Mouse (Mus musculus) T-helper 17 cell (primary cell): ENCODE results near the gene Rhot2.

ENCODE experiments used
- in situ Hi-C, 2 experiments: fragments of 300-600 bp; cut with MboI, MseI; formaldehyde crosslinking; loops; 1 replicate in 1 of 2; 2 replicates in 1 of 2; pipeline ENCODE4 v1.15.1; 2025; ENCODE audit warnings: high pct_unique_total_duplicates in 2 of 2

Rhot2 gene

GRCm38 (mm10) chr17:25844396-25844901 is at the start of gene Rhot2:
Gene Rhot2, minus strand, starts transcription at chr17:25844851.
- in situ Hi-C loops, result no loop called here

- in situ Hi-C loops, result loop anchor here in 1 of 2 experiments (10.0 kb wide), 1 partner anchor 121 kb away; no protein-coding TSS in a partner anchor
Observed at GRCm38 (mm10) chr17:25893975-25894617, 49.4 kb upstream of the Rhot2 start.

DNA sequence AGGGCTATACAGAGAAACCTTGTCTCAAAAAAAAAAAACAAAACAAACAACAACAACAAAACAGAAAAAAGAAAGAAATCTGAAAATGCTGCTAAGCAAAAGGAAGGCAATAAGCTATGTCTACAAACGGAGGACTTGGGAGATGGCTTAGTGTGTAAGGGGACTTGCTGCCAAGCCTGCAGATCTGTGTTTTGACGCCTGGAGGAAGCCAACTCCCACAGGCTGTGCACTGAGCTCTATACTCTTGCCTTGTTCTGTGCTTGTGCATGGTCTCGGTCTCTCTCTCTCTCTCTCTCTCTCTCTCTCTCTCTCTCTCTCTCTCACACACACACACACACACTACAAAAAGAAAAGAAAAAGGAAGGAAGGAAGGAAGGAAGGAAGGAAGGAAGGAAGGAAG is 44.2 kb upstream of the Rhot2 start:
- in situ Hi-C loops, result no loop called here

GRCm38 (mm10) chr17:25887467-25887866 is 42.8 kb upstream of the Rhot2 start:
- in situ Hi-C loops, result no loop called here

DNA sequence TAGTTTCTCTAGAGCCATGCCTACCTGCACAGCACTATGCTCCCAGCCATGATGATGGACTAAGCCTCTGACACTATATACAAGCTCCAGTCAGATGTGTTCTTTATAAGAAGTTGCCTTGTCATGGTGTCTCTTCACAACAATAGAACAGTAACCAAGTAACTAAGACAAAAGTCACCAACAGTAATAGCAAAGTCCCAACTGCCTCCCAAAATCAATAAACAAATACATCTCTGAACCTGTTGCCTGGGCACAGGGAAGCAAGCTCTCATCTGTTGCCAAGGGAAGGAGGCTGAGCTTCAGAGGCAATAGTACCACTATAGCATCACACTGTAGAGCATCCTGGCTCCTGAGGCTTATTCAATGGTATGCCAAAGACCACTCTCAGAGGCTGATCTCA is 42.2 kb upstream of the Rhot2 start:
- in situ Hi-C loops, result no loop called here

DNA sequence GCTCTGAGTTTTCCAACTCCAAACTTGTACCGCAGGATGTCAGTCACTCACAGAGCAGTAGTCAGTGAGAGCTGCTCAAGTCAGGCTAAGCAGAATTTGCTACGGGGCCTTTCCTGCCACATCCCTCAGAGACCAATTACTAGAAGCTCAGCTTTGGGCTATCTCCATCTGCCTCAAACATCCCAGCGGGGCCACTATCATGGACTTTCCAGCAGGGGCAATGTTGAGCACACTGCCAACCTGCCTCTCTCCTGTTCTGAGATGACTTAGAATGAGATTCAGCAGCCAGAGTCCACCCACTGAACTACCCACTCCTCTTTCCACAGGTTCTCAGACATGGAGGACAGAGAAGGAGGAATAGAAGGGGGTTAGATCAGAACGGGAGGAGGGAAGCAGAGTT is 41.0 kb upstream of the Rhot2 start:
- in situ Hi-C loops, result no loop called here

- in situ Hi-C loops, result no loop called here
Observed at GRCm38 (mm10) chr17:25883824-25884223, 39.2 kb upstream of the Rhot2 start.

GRCm38 (mm10) chr17:25883268-25883667 is 38.6 kb upstream of the Rhot2 start:
- in situ Hi-C loops, result no loop called here

GRCm38 (mm10) chr17:25882306-25882705 is 37.7 kb upstream of the Rhot2 start:
- in situ Hi-C loops, result no loop called here

DNA sequence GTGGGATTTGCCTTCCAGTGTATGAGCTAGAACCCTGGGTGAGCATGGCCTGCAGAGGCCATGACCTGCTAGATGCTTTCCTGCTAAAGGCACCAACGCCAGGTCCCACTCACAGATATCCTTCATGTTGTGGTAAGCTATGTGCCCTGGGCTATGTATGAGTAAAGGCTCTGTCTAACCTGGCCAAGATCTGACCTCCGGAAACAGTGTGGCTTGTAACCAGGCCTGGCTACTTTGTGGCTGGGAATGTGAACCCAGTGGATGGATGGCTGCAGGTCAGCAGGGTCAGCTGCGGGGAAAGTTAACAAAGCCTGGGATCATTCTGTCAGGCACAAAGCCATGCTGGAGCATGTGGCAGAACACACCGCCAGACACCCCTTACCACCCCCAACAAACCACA is 37.0 kb upstream of the Rhot2 start:
- in situ Hi-C loops, result no loop called here

DNA sequence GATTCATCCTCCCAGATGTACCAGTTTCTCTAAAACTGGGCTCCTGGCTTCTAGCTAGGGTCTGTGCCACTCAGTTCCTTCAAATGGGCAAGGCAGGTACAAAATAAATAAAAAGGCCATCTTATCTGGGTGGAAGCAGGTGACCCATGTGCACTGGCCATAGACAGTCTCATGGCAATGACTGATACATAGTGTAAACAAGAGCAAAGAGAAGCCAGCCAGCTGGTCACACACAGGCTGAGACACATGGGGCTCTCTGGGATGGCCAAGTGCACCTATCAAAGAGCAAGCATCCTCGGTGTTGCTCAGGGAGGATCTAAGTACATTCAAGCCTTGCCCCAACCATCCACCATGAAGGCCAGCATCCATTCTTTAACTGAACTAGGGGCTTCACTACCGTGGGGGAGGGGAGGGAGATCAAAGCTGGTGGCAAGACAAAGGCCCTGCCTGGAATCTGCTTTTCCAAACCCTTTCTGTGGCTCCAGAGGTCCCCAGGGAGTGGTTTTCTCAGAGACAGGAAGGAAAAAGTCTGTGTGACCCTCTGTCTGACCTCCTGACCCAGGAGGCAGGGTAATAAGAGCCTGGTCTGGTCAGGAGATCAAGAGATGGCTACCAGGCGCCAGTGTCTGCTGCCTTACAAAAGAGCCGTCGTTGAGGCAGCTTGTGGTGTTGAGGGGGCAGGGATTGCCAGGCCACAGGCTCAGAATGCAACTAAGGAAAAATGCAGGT is 36.4 kb upstream of the Rhot2 start:
- in situ Hi-C loops, result no loop called here

DNA sequence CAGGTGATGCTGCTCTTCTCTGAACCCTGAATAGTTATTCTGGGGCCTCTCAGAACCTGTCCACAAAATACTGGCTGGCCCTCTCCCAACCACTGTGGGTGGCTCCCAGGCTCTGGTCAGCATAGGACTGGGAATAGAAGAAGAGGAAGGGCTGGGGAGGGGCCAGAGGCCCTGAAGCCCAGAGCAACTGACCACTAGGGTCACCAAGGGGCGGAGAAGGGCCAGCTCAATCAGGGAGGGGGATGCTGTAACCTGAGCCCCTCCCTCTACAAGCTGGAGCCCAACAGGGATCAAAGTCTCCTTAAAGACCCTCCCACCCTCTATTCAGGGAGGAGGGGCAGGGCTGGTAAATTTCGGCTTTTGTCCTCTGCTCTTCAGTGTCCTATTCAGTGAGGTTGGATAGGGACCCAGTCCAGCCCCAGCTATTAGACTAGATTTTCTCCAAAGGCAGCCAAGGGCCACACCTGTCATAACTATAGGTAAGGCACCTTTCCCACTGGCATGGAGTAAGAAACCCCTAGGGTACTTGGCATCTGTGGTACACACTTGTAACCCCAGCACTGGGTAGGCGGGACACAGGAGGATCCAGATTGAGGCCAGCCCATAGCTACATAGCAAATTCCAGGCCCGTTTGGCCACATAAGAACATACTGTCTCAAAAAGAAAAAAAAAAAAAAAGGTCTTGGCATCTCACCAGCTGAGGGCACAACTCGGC is 35.7 kb upstream of the Rhot2 start, which contains the start of gene Wfikkn1:
Wfikkn1 (minus strand) TSS at position 663 of the 715 bp plus-strand sequence.
- in situ Hi-C loops, result no loop called here

DNA sequence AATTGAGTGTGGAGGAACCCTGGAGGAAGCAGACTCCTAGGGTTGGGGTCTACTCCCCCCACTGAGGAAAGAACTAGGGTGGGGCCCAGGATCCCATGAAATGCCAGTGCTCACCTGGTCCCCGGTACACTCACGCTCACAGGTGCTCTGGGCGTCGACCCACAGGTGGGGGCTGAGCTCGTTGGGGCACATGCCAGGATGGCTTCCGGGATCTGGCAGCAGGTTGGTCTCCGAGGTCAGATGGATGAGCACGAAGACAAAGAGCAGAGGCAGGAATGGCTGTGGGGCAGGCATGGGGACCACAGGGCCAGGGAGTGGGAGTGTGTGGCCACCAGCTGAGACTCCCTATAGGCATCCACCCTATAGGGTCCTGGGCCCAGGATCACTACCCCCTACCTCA is 35.1 kb upstream of the Rhot2 start:
- in situ Hi-C loops, result no loop called here

DNA sequence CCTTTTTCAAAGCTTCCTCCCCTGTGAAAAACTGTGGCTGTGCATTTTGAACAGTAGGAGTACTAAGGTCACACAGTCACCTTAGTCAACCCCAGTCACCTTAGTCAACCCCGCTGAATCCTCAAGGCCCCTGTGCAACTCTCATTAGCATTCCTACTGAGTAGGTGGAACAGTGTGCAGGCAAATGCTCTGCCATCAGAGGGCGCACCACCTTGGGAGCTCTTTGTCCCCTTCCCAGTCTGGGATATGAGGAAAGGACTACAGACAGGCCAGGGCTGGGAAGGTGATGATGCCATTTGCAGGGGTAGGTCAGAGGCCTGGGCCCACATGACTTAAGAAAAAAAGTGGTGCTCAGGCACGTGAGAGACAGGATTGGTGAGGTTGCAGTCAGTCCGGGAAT is 34.6 kb upstream of the Rhot2 start:
- in situ Hi-C loops, result no loop called here

DNA sequence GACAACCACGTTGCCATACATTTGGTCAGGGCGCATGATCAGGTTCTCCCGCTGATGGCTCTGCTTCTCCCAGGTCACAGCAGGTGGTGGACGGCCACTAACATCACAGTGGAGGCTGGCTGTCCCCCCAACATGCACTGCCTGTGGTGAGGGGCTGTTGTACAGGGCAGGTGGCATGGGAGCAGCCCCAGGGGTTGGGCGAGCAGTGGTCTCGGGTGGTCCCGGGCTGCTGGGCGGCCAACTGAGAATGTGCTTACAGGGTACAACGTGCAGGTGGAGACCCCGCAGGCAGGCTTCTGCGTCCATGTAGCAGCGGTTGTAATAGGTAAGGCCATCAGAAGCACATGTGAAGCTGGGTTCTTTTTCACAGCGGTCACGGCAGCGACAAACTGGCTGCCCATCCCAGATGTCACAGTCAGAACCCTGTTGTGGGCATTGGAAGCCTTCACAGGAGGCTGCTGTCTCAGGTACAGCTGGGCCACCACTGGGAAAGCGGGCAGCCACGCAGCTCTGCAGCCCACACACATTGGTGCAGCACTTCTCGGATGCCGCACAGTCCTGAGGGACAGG is 34.0 kb upstream of the Rhot2 start:
- in situ Hi-C loops, result no loop called here

DNA sequence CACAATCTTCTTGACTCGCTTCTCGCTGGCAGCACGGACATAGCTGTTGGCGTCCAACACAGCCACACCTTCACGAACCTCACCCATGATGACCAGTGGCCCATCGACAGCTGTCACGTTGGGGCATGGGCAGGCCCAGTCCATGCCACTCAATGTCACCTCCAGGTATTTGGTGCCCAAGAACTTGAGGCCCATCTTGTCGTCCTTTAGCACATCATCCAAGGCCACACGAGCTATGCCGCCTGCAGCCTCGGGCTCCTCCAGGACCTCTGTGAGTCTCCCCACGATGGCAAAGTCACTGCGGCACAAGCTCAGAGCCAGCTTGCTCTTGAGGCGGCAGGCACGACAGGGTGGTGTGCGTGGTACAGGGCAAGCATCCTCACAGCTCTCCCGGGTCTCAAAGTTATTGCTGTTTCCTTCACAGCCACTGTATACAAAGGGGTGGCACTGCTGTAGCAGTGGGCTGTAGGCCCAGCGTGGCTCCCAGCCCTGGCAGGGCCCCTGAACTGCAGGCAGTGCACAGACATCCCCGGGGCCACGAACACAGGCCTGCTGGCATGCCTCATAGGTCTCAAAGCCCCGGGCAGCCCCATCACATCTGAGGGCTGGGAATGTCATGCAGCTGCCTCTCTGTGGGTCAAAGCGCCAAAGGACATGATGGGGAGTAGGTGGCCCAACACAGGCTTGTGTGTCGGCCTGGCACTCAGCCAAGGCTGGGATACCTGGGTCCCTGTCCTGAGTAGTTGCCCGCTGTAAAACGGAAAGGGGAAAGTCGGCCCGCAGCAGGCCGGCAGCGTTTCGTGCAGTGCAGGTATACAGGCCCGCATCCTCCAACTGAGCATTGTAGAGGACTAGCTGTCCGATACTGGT is 33.3 kb upstream of the Rhot2 start:
- in situ Hi-C loops, result no loop called here

GRCm38 (mm10) chr17:25877025-25877424 is 32.4 kb upstream of the Rhot2 start:
- in situ Hi-C loops, result no loop called here

DNA sequence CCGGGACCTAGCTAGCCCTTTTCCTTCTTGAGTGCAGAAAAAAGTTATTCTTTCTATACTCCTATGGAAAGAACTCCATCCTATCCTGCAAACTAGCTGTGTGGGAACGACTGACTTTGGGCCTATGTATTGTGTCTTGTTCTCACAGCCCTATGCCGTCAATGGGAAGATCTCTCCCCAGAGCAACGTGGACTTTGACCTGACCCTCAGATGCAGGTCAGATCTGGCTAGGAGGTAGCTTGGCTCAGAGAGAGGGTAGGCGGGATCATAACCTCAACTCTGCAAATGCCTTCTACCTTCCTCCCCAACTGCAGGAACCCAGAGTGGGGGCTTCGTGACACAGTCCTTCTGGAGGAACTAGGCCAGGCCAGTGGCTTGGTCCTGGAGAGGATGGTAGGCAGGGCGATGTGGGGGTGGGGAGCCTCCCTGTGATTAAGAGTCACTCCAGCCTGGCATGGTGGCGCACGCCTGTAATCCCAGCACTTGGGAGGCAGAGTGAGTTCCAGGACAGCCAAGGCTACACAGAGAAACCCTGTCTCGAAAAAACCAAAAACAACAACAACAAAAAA is 31.8 kb upstream of the Rhot2 start:
- in situ Hi-C loops, result no loop called here

GRCm38 (mm10) chr17:25875171-25876136 is 30.8 kb upstream of the Rhot2 start:
- in situ Hi-C loops, result no loop called here
